Mouse (Mus musculus) Patski (cell line): Measurements from ENCODE around the gene Myod1. TPM values are rescaled to one million over a fixed set of nuclear protein-coding genes. Genes with fewer than 3 reads are reported as not detected.

Experiments used
- ATAC-seq: fragments of 100-300 bp; one replicate; pipeline ENCODE4 v1.8.0; 2021
- CTCF ChIA-PET: fragments of 350-600 bp; sonication (Branson Sonifier 250); formaldehyde crosslinking; loops from one replicate; lab custom pipeline; 2022; ENCODE audit warnings: inconsistent platforms; lab: Charles Lee
- POLR2A ChIA-PET: fragments of 350-600 bp; sonication (Branson Sonifier 250); formaldehyde crosslinking; loops from one replicate; lab custom pipeline; 2022; ENCODE audit warnings: antibody characterized with exemption, inconsistent platforms; lab: Charles Lee
- DNase-seq: peaks from one replicate; pipeline ENCODE4 v3.0.0-alpha.2; 2011; ENCODE audit warnings: low read depth, low spot score
- H3K27me3 ChIP-seq: fragments of 371-371 bp; one replicate; pipeline ENCODE4 v1.5.1; 2021
- CTCF ChIP-seq: fragments of 100-300 bp; IDR thresholded peaks from one replicate; pipeline ENCODE4 v1.5.1; 2021
- in situ Hi-C: fragments of 300-500 bp; cut with MboI; formaldehyde crosslinking; loops from 3 replicates; pipeline ENCODE4 v1.11.1; 2018; ENCODE audit warnings: low pct_unique_long_range_greater_than_20kb, mixed read lengths
- polyA plus RNA-seq: library from polyadenylated mRNA; unstranded; gene quantifications from one replicate; pipeline ENCODE4 v1.2.3, GENCODE M21; 2021

Gene Myod1
- not detected for polyA plus RNA-seq

DNA sequence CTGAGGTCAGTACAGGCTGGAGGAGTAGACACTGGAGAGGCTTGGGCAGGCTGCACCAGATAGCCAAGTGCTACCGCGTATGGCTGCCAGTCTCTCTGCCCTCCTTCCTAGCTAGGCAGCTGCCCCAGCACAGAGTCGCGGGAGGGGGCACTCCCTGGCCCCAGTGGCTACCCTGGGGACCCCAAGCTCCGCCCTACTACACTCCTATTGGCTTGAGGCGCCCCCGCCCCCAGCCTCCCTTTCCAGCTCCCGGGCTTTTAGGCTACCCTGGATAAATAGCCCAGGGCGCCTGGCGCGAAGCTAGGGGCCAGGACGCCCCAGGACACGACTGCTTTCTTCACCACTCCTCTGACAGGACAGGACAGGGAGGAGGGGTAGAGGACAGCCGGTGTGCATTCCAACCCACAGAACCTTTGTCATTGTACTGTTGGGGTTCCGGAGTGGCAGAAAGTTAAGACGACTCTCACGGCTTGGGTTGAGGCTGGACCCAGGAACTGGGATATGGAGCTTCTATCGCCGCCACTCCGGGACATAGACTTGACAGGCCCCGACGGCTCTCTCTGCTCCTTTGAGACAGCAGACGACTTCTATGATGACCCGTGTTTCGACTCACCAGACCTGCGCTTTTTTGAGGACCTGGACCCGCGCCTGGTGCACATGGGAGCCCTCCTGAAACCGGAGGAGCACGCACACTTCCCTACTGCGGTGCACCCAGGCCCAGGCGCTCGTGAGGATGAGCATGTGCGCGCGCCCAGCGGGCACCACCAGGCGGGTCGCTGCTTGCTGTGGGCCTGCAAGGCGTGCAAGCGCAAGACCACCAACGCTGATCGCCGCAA, at the start of gene Myod1:
Gene Myod1 (plus strand): TSS at position 303 of the 836 bp plus-strand sequence.
- DNase-seq (no peak), ATAC-seq (no peak)
- ChIA-PET CTCF (interaction anchor here (0.9 kb wide), 1 partner anchor 17 kb away, joined by 3 read pairs; no protein-coding TSS in a partner anchor), POLR2A (no interaction called here)
- H3K27me3 ChIP-seq, result peaks cover 48% of the 10 kb centered on the region
- in situ Hi-C loops, result no loop called here
- TF ChIP-seq CTCF, result no peak

DNA sequence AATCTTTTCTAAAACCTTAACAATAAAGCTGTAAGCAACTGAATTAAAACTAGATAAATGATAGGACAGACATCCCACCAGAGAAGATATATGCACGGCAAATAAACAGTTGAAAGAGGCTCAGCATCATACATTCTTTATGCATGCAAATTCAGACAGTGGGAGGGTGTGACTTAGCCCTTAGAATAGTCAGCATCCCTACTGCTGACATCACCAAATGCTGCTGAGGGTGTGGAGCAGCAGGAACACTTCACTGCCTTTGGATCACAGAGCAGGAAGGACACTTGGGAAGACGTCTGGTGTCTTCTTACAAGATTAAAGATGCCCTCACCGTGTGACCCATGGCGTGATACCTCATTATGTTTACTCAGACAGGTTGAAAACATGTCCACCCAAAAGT, 48.4 kb upstream of the Myod1 start:
- CTCF ChIA-PET, result no interaction called here
- POLR2A ChIA-PET, result no interaction called here
- no peak for TF ChIP-seq CTCF
- H3K27me3 ChIP-seq, result no peaks in the 10 kb centered on the region
- ATAC-seq (no peak), DNase-seq (no peak)
- in situ Hi-C loops, result no loop called here

DNA sequence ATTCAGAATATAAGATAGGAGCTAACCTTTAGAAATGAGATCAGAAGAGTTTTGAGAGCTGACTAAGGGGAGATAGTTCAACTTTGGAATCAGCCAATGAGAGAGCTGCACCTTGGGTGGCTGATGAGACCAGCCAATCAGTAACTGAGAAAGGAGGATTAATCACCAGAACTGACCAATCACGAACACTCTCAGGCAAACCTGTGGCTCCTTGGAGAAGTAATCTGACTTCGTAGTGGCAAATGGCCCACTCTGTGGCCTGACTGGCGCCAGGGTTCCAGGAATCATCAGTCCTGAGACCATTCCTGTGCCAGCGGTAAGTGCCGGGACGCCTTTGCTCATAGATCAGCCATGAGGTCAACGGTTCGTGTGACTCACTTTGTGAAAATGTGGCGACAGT, 38.9 kb upstream of the Myod1 start:
- ChIA-PET CTCF (no interaction called here), POLR2A (no interaction called here)
- no peak for DNase-seq
- peaks cover 4% of the 10 kb centered on the region for H3K27me3 ChIP-seq
- TF ChIP-seq CTCF, result no peak
- no peak for ATAC-seq
- in situ Hi-C loops, result no loop called here

DNA sequence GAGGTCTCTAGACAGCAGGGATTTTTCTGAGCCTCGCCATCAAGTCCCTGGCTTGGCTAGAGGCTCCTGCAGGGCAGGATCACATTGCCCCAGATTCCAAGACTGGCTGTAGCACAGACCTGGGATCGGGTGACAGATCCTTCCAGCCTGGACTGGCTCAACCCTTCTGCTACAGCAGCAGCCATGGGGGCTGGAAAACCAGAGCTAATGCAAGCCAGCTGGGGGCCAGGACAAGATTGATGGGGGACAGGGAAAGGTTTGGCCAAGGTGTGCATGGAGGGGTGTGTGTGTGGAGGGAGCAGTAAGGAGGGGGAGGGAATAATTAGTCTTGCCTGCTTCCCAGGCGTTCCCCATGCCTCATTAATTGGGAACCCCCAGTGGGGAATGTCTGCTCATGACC, 36.5 kb upstream of the Myod1 start:
- TF ChIP-seq CTCF, result no peak
- CTCF ChIA-PET, result no interaction called here
- DNase-seq (no peak), ATAC-seq (no peak)
- POLR2A ChIA-PET, result no interaction called here
- H3K27me3 ChIP-seq, result peaks cover 4% of the 10 kb centered on the region
- in situ Hi-C loops, result no loop called here

DNA sequence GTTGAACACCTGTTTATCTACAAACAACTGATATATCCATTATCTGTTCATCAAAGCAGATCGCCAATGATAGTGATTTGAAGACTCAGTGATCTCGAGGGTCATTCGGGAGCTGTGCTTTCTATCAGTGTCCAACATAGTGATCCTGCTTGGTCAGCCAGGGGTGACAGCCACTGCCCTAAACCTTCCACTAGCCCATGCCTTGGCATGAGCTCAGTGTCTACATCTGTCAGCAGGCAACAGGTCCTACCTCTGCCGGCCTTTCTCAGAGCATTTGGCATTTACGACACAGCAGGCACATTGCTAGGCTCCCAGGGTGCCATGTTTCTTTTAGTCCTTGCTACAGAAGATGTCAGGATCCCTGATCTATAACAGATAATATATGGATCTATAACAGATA, 36.0 kb upstream of the Myod1 start:
- ChIA-PET POLR2A (no interaction called here), CTCF (no interaction called here)
- ATAC-seq (no peak), DNase-seq (no peak)
- peaks cover 4% of the 10 kb centered on the region for H3K27me3 ChIP-seq
- in situ Hi-C loops, result no loop called here
- no peak for TF ChIP-seq CTCF

DNA sequence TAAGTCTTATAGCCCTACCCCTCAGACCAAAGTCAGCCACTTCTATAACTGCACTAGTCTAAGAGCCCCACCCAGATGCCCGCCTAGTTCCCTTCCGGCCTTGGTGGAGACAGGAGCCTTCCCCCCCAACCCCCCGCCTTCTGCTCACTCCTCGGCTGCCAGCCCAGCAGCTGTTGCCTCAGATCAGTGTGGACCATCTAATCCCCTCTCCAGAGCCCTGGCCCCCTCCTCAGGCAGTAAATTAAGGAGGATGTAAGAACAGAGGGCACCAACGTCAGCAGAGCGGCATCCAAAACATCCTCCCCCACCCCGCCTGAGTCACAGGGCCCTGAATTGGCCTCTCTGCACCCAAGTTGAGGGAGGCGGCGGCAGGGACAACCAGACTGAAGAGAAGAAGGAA, 34.8 kb upstream of the Myod1 start:
- no peak for TF ChIP-seq CTCF
- ATAC-seq (no peak), DNase-seq (no peak)
- ChIA-PET POLR2A (no interaction called here), CTCF (no interaction called here)
- H3K27me3 ChIP-seq, result peaks cover 4% of the 10 kb centered on the region
- in situ Hi-C loops, result no loop called here

DNA sequence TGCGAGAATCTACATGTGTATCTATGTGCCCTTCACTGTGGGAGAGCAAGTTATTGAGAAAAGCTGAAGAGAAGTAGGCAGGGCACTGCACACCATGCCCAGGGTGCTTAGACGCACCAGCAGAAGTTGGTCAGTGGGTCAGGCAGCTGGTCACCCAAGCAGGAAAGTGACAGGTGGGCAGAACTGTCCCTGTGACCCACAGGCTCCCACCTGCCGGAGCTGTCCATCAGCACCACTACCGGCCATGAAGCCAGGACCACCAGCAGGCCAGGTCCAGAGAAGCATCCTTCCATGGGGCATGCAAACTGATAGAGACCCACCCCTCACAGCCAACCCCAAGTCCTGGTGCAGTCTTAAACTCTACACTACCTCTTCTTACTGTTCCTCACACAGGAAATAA, 28.6 kb upstream of the Myod1 start:
- DNase-seq, result no peak
- in situ Hi-C loops, result no loop called here
- CTCF ChIA-PET, result no interaction called here
- TF ChIP-seq CTCF, result no peak
- no peak for ATAC-seq
- H3K27me3 ChIP-seq, result peaks cover 6% of the 10 kb centered on the region
- POLR2A ChIA-PET, result no interaction called here

DNA sequence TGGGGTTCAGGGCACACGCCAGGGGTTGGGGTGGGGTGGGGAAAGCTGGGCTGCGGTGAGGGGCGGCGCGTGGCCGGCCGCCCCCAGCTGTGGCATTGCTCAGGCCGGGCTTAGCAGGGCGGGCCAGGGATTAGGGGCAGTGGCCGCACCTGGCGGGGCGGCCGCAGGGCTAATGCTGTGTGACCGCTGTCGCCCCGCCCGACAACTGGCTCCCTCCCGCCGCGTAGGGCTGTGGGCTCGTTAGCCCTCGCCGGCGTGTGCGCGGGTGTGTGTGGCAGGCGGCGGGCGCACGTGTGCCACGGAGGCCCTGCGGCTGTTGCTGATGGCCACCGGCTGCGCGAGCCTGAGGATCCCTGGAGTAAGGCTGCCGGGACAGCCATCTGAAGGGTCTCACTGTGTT, 27.5 kb upstream of the Myod1 start:
- peaks cover 6% of the 10 kb centered on the region for H3K27me3 ChIP-seq

DNA sequence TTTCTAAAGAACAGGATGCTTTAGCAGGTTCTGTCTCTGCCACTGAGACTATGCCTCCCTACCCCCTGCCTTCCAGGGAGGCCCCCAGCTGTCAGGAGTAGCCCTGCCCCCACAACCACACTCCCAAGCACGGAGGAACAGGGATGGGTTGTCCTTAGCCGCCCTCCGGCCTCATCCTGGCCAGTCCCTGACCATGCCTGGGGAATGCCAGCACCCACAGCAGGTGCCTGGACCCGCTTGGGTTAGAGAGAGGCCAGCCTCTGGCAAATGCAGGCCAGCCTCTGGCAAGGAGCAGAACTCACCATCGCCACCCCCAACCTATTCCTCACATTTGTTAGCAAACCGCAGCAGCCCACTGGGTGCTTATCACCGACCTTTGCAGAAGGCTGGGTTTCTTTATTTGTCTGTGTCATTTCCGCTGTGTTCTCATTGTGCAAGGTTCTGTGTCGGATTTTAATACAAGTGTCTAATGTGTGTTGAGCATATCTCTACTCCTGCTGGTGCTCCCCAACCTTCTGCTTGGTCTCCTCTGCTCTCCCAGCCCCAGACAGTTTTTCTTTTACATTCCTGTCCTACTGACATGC, 26.1 kb upstream of the Myod1 start:
- DNase-seq (no peak), ATAC-seq (no peak)
- in situ Hi-C loops, result no loop called here
- CTCF ChIA-PET, result no interaction called here
- peaks cover 6% of the 10 kb centered on the region for H3K27me3 ChIP-seq
- POLR2A ChIA-PET, result no interaction called here
- TF ChIP-seq CTCF, result no peak

More for the DNA sequence above, 27.5 kb upstream of the Myod1 start:
- ChIA-PET POLR2A (no interaction called here), CTCF (no interaction called here)
- in situ Hi-C loops, result no loop called here
- ATAC-seq (no peak), DNase-seq (no peak)
- TF ChIP-seq CTCF, result no peak

DNA sequence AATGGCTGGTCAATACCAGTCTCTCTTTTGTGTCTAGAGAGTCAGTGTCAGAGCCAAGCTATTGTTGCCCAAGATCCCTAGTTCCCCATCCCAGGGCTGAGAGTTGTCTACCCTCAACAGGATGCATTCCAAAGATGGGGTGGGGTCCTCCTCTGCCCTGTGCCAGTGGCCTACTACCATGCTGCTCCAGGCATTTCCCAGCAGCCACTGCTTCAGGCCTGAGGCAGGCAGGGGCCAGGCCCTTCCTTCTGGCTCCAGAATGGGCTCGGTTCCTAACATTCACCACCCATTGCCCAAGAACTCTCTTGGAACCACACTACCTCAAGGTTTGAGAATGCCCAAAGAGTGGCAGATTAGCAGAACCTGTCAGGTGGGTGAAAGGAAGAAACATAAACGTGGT, 23.5 kb upstream of the Myod1 start:
- POLR2A ChIA-PET, result no interaction called here
- in situ Hi-C loops, result no loop called here

DNA sequence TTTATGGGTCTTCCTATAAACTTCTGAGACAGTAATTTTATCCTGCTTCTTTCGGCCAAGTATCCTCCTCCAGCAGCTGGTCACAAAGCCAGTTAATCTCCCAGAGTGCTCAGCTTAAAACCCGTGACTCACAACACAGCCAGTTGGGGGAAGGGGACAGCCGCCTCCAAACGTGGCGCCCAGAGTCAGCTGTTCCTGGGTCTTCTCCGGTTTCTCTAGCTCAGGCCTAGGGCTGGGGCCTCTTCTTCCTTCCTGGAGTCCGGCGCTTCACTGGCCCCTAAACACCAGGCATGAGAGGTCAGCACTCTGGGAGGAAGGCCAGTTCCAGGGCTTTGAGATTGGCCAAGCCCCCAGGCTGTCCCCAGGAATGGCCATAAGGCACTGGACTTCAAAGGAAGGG, 23.1 kb upstream of the Myod1 start:
- ChIA-PET POLR2A (no interaction called here), CTCF (interaction anchor here (1.2 kb wide), 1 partner anchor 29 kb away, joined by 4 read pairs; no protein-coding TSS in a partner anchor)
- H3K27me3 ChIP-seq, result peaks cover 9% of the 10 kb centered on the region
- in situ Hi-C loops, result no loop called here
- no peak for ATAC-seq
- no peak for DNase-seq
- no peak for TF ChIP-seq CTCF

More for the DNA sequence above, 23.5 kb upstream of the Myod1 start:
- CTCF ChIA-PET, result interaction anchor here (1.2 kb wide), 1 partner anchor 28 kb away, joined by 4 read pairs; no protein-coding TSS in a partner anchor
- H3K27me3 ChIP-seq, result peaks cover 7% of the 10 kb centered on the region
- ATAC-seq (no peak), DNase-seq (no peak)
- no peak for TF ChIP-seq CTCF
